Mouse (Mus musculus): Measurements from ENCODE around the gene Chchd1. TPM values are rescaled to one million over a fixed set of nuclear protein-coding genes. Genes with fewer than 3 reads are reported as not detected.

Gene Chchd1
- polyA plus RNA-seq, 1 experiment from 2014 or later, result 204 TPM

GRCm38 (mm10) chr14:20735052-20735451 is 32.2 kb downstream of the Chchd1 start:
- H3K27ac ChIP-seq (replicated peaks; ENCODE audit: low read depth, low read length), result peak overlapping the region; percentile 88
- H3K4me3 ChIP-seq (ENCODE audit: low read depth, low read length), result peak overlapping the region; percentile 84
- H3K9me3 ChIP-seq (ENCODE audit: control insufficient read depth, low read length), result no peaks in the 10 kb centered on the region
- no peak overlapping the region for H3K9ac ChIP-seq (ENCODE audit: low read depth, low read length)
- H3K36me3 ChIP-seq (ENCODE audit: control insufficient read depth, insufficient read depth, low read length), result peaks cover 67% of the 10 kb centered on the region
- 64% methylated on average over 2 of the region's 2 CpGs for WGBS
- H3K4me1 ChIP-seq (ENCODE audit: control insufficient read depth, insufficient read depth, low read length), result peaks cover 13% of the 10 kb centered on the region
- DNase-seq (ENCODE audit: low spot score), result no peak
- H3K4me2 ChIP-seq (ENCODE audit: low read depth, low read length), result peak overlapping the region; percentile 66; the same call in 1 of the 2 replicates
- no peaks in the 10 kb centered on the region for H3K27me3 ChIP-seq (replicated peaks; ENCODE audit: control insufficient read depth, insufficient read depth, low read length)
- ATAC-seq (ENCODE audit: low read depth), result no peak

GRCm38 (mm10) chr14:20735892-20736390 is 33.1 kb downstream of the Chchd1 start:
- Histone ChIP-seq H3K9ac (ENCODE audit: low read depth, low read length) (no peak overlapping the region), H3K36me3 (ENCODE audit: control insufficient read depth, insufficient read depth, low read length) (peaks cover 59% of the 10 kb centered on the region), H3K4me2 (ENCODE audit: low read depth, low read length) (no peak overlapping the region), H3K4me1 (ENCODE audit: control insufficient read depth, insufficient read depth, low read length) (peaks cover 14% of the 10 kb centered on the region), H3K4me3 (ENCODE audit: low read depth, low read length) (no peak overlapping the region), H3K9me3 (ENCODE audit: control insufficient read depth, low read length) (no peaks in the 10 kb centered on the region), H3K27me3 (replicated peaks; ENCODE audit: control insufficient read depth, insufficient read depth, low read length) (no peaks in the 10 kb centered on the region), H3K27ac (replicated peaks; ENCODE audit: low read depth, low read length) (no peak overlapping the region)
- no peak for ATAC-seq (ENCODE audit: low read depth)
- no peak for DNase-seq (ENCODE audit: low spot score)
- 84% methylated on average over 13 of the region's 13 CpGs for WGBS

GRCm38 (mm10) chr14:20737306-20737705 is 34.5 kb downstream of the Chchd1 start:
- peak; percentile 21 for DNase-seq (ENCODE audit: low spot score)
- no peak overlapping the region for H3K4me2 ChIP-seq (ENCODE audit: low read depth, low read length)
- 31% methylated on average over 14 of the region's 14 CpGs for WGBS

GRCm38 (mm10) chr14:20738511-20738910 is 35.7 kb downstream of the Chchd1 start:
- 90% methylated on average over 8 of the region's 8 CpGs for WGBS
- DNase-seq (ENCODE audit: low spot score), result no peak
- Histone ChIP-seq H3K9me3 (ENCODE audit: control insufficient read depth, low read length) (no peaks in the 10 kb centered on the region), H3K4me1 (ENCODE audit: control insufficient read depth, insufficient read depth, low read length) (peaks cover 9% of the 10 kb centered on the region; the same call in 1 of the 2 replicates), H3K4me2 (ENCODE audit: low read depth, low read length) (no peak overlapping the region), H3K27me3 (replicated peaks; ENCODE audit: control insufficient read depth, insufficient read depth, low read length) (no peaks in the 10 kb centered on the region), H3K36me3 (ENCODE audit: control insufficient read depth, insufficient read depth, low read length) (peaks cover 57% of the 10 kb centered on the region), H3K4me3 (ENCODE audit: low read depth, low read length) (no peak overlapping the region), H3K27ac (replicated peaks; ENCODE audit: low read depth, low read length) (no peak overlapping the region), H3K9ac (ENCODE audit: low read depth, low read length) (no peak overlapping the region)
- ATAC-seq (ENCODE audit: low read depth), result no peak

More at GRCm38 (mm10) chr14:20737306-20737705, 34.5 kb downstream of the Chchd1 start:
- Histone ChIP-seq H3K27ac (replicated peaks; ENCODE audit: low read depth, low read length) (no peak overlapping the region), H3K4me1 (ENCODE audit: control insufficient read depth, insufficient read depth, low read length) (peaks cover 17% of the 10 kb centered on the region), H3K9me3 (ENCODE audit: control insufficient read depth, low read length) (no peaks in the 10 kb centered on the region), H3K36me3 (ENCODE audit: control insufficient read depth, insufficient read depth, low read length) (peaks cover 53% of the 10 kb centered on the region), H3K4me3 (ENCODE audit: low read depth, low read length) (no peak overlapping the region), H3K27me3 (replicated peaks; ENCODE audit: control insufficient read depth, insufficient read depth, low read length) (no peaks in the 10 kb centered on the region), H3K9ac (ENCODE audit: low read depth, low read length) (no peak overlapping the region)
- ATAC-seq (ENCODE audit: low read depth), result no peak

GRCm38 (mm10) chr14:20741301-20741700 is 38.5 kb downstream of the Chchd1 start:
- Histone ChIP-seq H3K4me2 (ENCODE audit: low read depth, low read length) (no peak overlapping the region), H3K9me3 (ENCODE audit: control insufficient read depth, low read length) (no peaks in the 10 kb centered on the region), H3K36me3 (ENCODE audit: control insufficient read depth, insufficient read depth, low read length) (peaks cover 71% of the 10 kb centered on the region), H3K4me3 (ENCODE audit: low read depth, low read length) (no peak overlapping the region), H3K9ac (ENCODE audit: low read depth, low read length) (0 out of 2 replicates have a peak overlapping the region, but pooled peaks have one; percentile 11), H3K27me3 (replicated peaks; ENCODE audit: control insufficient read depth, insufficient read depth, low read length) (no peaks in the 10 kb centered on the region), H3K4me1 (ENCODE audit: control insufficient read depth, insufficient read depth, low read length) (0 out of 2 replicates have a peak, but pooled peaks cover 4% of the 10 kb centered on the region), H3K27ac (replicated peaks; ENCODE audit: low read depth, low read length) (no peak overlapping the region)
- no peak for DNase-seq (ENCODE audit: low spot score)
- WGBS, result 86% methylated on average over 9 of the region's 9 CpGs
- 0 out of 2 replicates have a peak, but pooled peaks have one; percentile 12 for ATAC-seq (ENCODE audit: low read depth)

GRCm38 (mm10) chr14:20743614-20744013 is 40.8 kb downstream of the Chchd1 start:
- WGBS, result 85% methylated on average over 3 of the region's 3 CpGs
- Histone ChIP-seq H3K36me3 (ENCODE audit: control insufficient read depth, insufficient read depth, low read length) (peaks cover 67% of the 10 kb centered on the region), H3K9ac (ENCODE audit: low read depth, low read length) (no peak overlapping the region)

GRCm38 (mm10) chr14:20746935-20747334 is 44.1 kb downstream of the Chchd1 start:
- H3K36me3 ChIP-seq (ENCODE audit: control insufficient read depth, insufficient read depth, low read length), result peaks cover 63% of the 10 kb centered on the region
- H3K27me3 ChIP-seq (replicated peaks; ENCODE audit: control insufficient read depth, insufficient read depth, low read length), result no peaks in the 10 kb centered on the region
- 93% methylated on average over 3 of the region's 3 CpGs for WGBS
- DNase-seq (ENCODE audit: low spot score), result no peak
- no peaks in the 10 kb centered on the region for H3K4me1 ChIP-seq (ENCODE audit: control insufficient read depth, insufficient read depth, low read length)
- H3K9ac ChIP-seq (ENCODE audit: low read depth, low read length), result no peak overlapping the region
- no peak overlapping the region for H3K4me2 ChIP-seq (ENCODE audit: low read depth, low read length)
- H3K9me3 ChIP-seq (ENCODE audit: control insufficient read depth, low read length), result no peaks in the 10 kb centered on the region
- no peak overlapping the region for H3K4me3 ChIP-seq (ENCODE audit: low read depth, low read length)
- H3K27ac ChIP-seq (replicated peaks; ENCODE audit: low read depth, low read length), result no peak overlapping the region
- ATAC-seq (ENCODE audit: low read depth), result no peak

More at GRCm38 (mm10) chr14:20743614-20744013, 40.8 kb downstream of the Chchd1 start:
- H3K4me3 ChIP-seq (ENCODE audit: low read depth, low read length), result no peak overlapping the region
- H3K27me3 ChIP-seq (replicated peaks; ENCODE audit: control insufficient read depth, insufficient read depth, low read length), result no peaks in the 10 kb centered on the region
- no peak overlapping the region for H3K4me2 ChIP-seq (ENCODE audit: low read depth, low read length)
- DNase-seq (ENCODE audit: low spot score), result no peak
- H3K9me3 ChIP-seq (ENCODE audit: control insufficient read depth, low read length), result no peaks in the 10 kb centered on the region
- no peak overlapping the region for H3K27ac ChIP-seq (replicated peaks; ENCODE audit: low read depth, low read length)
- no peak for ATAC-seq (ENCODE audit: low read depth)
- 0 out of 2 replicates have a peak, but pooled peaks cover 4% of the 10 kb centered on the region for H3K4me1 ChIP-seq (ENCODE audit: control insufficient read depth, insufficient read depth, low read length)

- Histone ChIP-seq H3K4me3 (ENCODE audit: low read depth, low read length) (no peak overlapping the region), H3K9me3 (ENCODE audit: control insufficient read depth, low read length) (no peaks in the 10 kb centered on the region), H3K4me1 (ENCODE audit: control insufficient read depth, insufficient read depth, low read length) (no peaks in the 10 kb centered on the region), H3K27me3 (replicated peaks; ENCODE audit: control insufficient read depth, insufficient read depth, low read length) (no peaks in the 10 kb centered on the region), H3K36me3 (ENCODE audit: control insufficient read depth, insufficient read depth, low read length) (peaks cover 60% of the 10 kb centered on the region), H3K27ac (replicated peaks; ENCODE audit: low read depth, low read length) (no peak overlapping the region), H3K4me2 (ENCODE audit: low read depth, low read length) (no peak overlapping the region), H3K9ac (ENCODE audit: low read depth, low read length) (no peak overlapping the region)
- no peak for DNase-seq (ENCODE audit: low spot score)
- 54% methylated on average over 4 of the region's 4 CpGs for WGBS
- ATAC-seq (ENCODE audit: low read depth), result peak; percentile 3; the same call in 1 of the 2 replicates
These were observed 45.6 kb downstream of the Chchd1 start for GRCm38 (mm10) chr14:20748388-20748787.

GRCm38 (mm10) chr14:20749494-20750051 is 46.8 kb downstream of the Chchd1 start:
- WGBS, result 82% methylated on average over 4 of the region's 4 CpGs
- Histone ChIP-seq H3K4me3 (ENCODE audit: low read depth, low read length) (no peak overlapping the region), H3K4me1 (ENCODE audit: control insufficient read depth, insufficient read depth, low read length) (no peaks in the 10 kb centered on the region), H3K9me3 (ENCODE audit: control insufficient read depth, low read length) (no peaks in the 10 kb centered on the region), H3K27ac (replicated peaks; ENCODE audit: low read depth, low read length) (no peak overlapping the region), H3K36me3 (ENCODE audit: control insufficient read depth, insufficient read depth, low read length) (peaks cover 55% of the 10 kb centered on the region), H3K9ac (ENCODE audit: low read depth, low read length) (no peak overlapping the region), H3K27me3 (replicated peaks; ENCODE audit: control insufficient read depth, insufficient read depth, low read length) (no peaks in the 10 kb centered on the region), H3K4me2 (ENCODE audit: low read depth, low read length) (no peak overlapping the region)
- no peak for DNase-seq (ENCODE audit: low spot score)
- no peak for ATAC-seq (ENCODE audit: low read depth)
